8 mouse cellular contexts compared by ENCODE assay signal in genomic region chr12:88722691-88723070, GRCm38 (mm10). TPM values are rescaled to one million over a fixed set of nuclear protein-coding genes. Genes with fewer than 3 reads are reported as not detected.
DNase-seq lines count a peak whose midpoint lies in the region; ATAC-seq lines count a peak whose summit lies in the region.

TSS of gene Nrxn3 (plus strand) at chr12:88722876.

- H3K9ac ChIP-seq in embryonic facial prominence, embryonic 13.5 days: peak within 1 kb of the TSS; percentile 38; the same call in 1 of the 2 replicates
- H3K9ac ChIP-seq in hindbrain, embryonic 16.5 days (ENCODE audit: low read depth, low read length): peak within 1 kb of the TSS; percentile 65
- peak within 1 kb of the TSS; percentile 61 for H3K9ac ChIP-seq in midbrain, embryonic 15.5 days

- no peak within 1 kb of the TSS for H3K27ac ChIP-seq in embryonic facial prominence, embryonic 13.5 days
- H3K27ac ChIP-seq in hindbrain, embryonic 16.5 days (ENCODE audit: low read depth, low read length): peak within 1 kb of the TSS; percentile 63; the same call in 1 of the 2 replicates
- H3K27ac ChIP-seq in midbrain, embryonic 15.5 days: peak within 1 kb of the TSS; percentile 58

- no peaks in the 10 kb centered on the region for H3K9me3 ChIP-seq in embryonic facial prominence, embryonic 13.5 days
- no peaks in the 10 kb centered on the region for H3K9me3 ChIP-seq in hindbrain, embryonic 16.5 days (ENCODE audit: control insufficient read depth, low read length)
- H3K9me3 ChIP-seq in midbrain, embryonic 15.5 days: no peaks in the 10 kb centered on the region

- H3K36me3 ChIP-seq in embryonic facial prominence, embryonic 13.5 days: no peaks in the 10 kb centered on the region
- no peaks in the 10 kb centered on the region for H3K36me3 ChIP-seq in hindbrain, embryonic 16.5 days (ENCODE audit: control insufficient read depth, insufficient read depth, low read length)
- H3K36me3 ChIP-seq in midbrain, embryonic 15.5 days (replicated peaks): no peaks in the 10 kb centered on the region

- no peaks in the 10 kb centered on the region for H3K27me3 ChIP-seq in embryonic facial prominence, embryonic 13.5 days
- H3K27me3 ChIP-seq in hindbrain, embryonic 16.5 days (replicated peaks; ENCODE audit: control insufficient read depth, insufficient read depth, low read length): no peaks in the 10 kb centered on the region
- no peaks in the 10 kb centered on the region for H3K27me3 ChIP-seq in midbrain, embryonic 15.5 days (replicated peaks)

- peak; percentile 7 for DNase-seq in gastrocnemius, postnatal 14 days
- no peak for DNase-seq in gastrocnemius, postnatal 10 days
- peak; percentile 46 to 88 for DNase-seq in left cerebral cortex, adult 9 months (ENCODE audit: low spot score in 2 of 2)
- DNase-seq in yolk sac, embryonic 10.5 days (ENCODE audit: low spot score): peak; percentile 59

- intact Hi-C loops in gastrocnemius, postnatal 14 days (cut with DNase I; ENCODE audit: low total_unique reads): no loop called here

- peaks cover 7% of the 10 kb centered on the region; the same call in 1 of the 2 replicates for H3K4me1 ChIP-seq in embryonic facial prominence, embryonic 13.5 days
- peaks cover 4% of the 10 kb centered on the region; the same call in 1 of the 2 replicates for H3K4me1 ChIP-seq in hindbrain, embryonic 16.5 days (ENCODE audit: control insufficient read depth, insufficient read depth, low read depth, low read length)
- peaks cover 10% of the 10 kb centered on the region for H3K4me1 ChIP-seq in midbrain, embryonic 15.5 days

- WGBS in embryonic facial prominence, embryonic 13.5 days: 0% methylated on average over 9 of the region's 9 CpGs
- 0% methylated on average over 9 of the region's 9 CpGs for WGBS in hindbrain, embryonic 16.5 days
- 0% methylated on average over 9 of the region's 9 CpGs for WGBS in midbrain, embryonic 15.5 days

- H3K4me3 ChIP-seq in embryonic facial prominence, embryonic 13.5 days: peak within 1 kb of the TSS; percentile 28
- H3K4me3 ChIP-seq in hindbrain, embryonic 16.5 days (ENCODE audit: low read length): peak within 1 kb of the TSS; percentile 55
- peak within 1 kb of the TSS; percentile 54 for H3K4me3 ChIP-seq in midbrain, embryonic 15.5 days

- peak within 1 kb of the TSS; percentile 56 for H3K4me2 ChIP-seq in embryonic facial prominence, embryonic 13.5 days
- H3K4me2 ChIP-seq in hindbrain, embryonic 16.5 days (ENCODE audit: low read length): peak within 1 kb of the TSS; percentile 70
- H3K4me2 ChIP-seq in midbrain, embryonic 15.5 days: peak within 1 kb of the TSS; percentile 62

- peak; percentile 76; the same call in 1 of the 2 replicates for ATAC-seq in embryonic facial prominence, embryonic 13.5 days (ENCODE audit: insufficient number of reproducible peaks, insufficient read depth, low FRiP score, low TSS enrichment, low read depth)
- ATAC-seq in hindbrain, embryonic 16.5 days: peak; percentile 96
- ATAC-seq in midbrain, embryonic 15.5 days (replicated peaks): peak; percentile 97
- ATAC-seq in megakaryocyte progenitor cell, adult 5-6 weeks (replicated peaks; ENCODE audit: poor library complexity): no peak

RNA-seq across cellular contexts. Expression of gene Nrxn3, which starts in this region (rescaled TPM):
- total RNA-seq in gastrocnemius, postnatal 14 days (2021): under 1 TPM; 0.51 to 0.55 TPM
- 1 to 10 TPM in 1 of 2 experiments, under 1 TPM in 1; 0.92 to 1.4 TPM for total RNA-seq in gastrocnemius, postnatal 10 days (2021)
- polyA plus RNA-seq in embryonic facial prominence, embryonic 13.5 days (2015; fragmentation: Nextera tagmentation; extraction: Ambion mirVana): 5.5 and 7.3 TPM in 2 replicates
- 98.5 and 99.6 TPM in 2 replicates for polyA plus RNA-seq in hindbrain, embryonic 16.5 days (2015; fragmentation: Nextera tagmentation; extraction: Ambion mirVana)
- polyA plus RNA-seq in midbrain, embryonic 15.5 days (2015; fragmentation: Nextera tagmentation; extraction: Ambion mirVana): 86.9 and 94.3 TPM in 2 replicates
- total RNA-seq in megakaryocyte progenitor cell, adult 5-6 weeks (2015): not detected in 2 replicates
- total RNA-seq in megakaryocyte progenitor cell, adult 5-6 weeks (2017): not detected in 2 replicates

Comparison
In these comparisons a context has a peak if more than half of its experiments do, and no peak if none do; other contexts are left out.
1. RNA of gene Nrxn3 (polyA plus RNA-seq): 98.5 to 99.6 TPM in hindbrain, embryonic 16.5 days and 86.9 to 94.3 TPM in midbrain, embryonic 15.5 days; 5.5 to 7.3 TPM in embryonic facial prominence, embryonic 13.5 days; every median in the first group is over 10 times any median in the second.
2. Peak in DNase-seq in gastrocnemius, postnatal 14 days; RNA of the gene not detected or under 1 TPM.
3. Peak in every context shown above with its lines, with median percentiles within 50 percentile points of each other: H3K4me2 ChIP-seq, H3K4me3 ChIP-seq and H3K9ac ChIP-seq.